Mouse (Mus musculus) lung, embryonic 16.5 days (tissue): Measurements from ENCODE around the gene Rasl10b. TPM values are rescaled to one million over a fixed set of nuclear protein-coding genes. Genes with fewer than 3 reads are reported as not detected.

ENCODE experiments used
- ATAC-seq: fragments of 200-750 bp; cut with Nextera tagmentation; 2 replicates; pipeline ENCODE4 v1.8.0; 2017; ENCODE audit warnings: low read depth, mild to moderate bottlenecking, moderate library complexity
- H3K27ac ChIP-seq: fragments of 300-500 bp; sonication (generic); 2 replicates; pipeline ENCODE4 v1.5.1; 2014; ENCODE audit warnings: mild to moderate bottlenecking, control low read depth, low read length
- H3K27me3 ChIP-seq: fragments of 300-500 bp; sonication (generic); 2 replicates; pipeline ENCODE4 v1.6.1; 2014; ENCODE audit warnings: low read depth, low read length, mixed read lengths; ENCODE audit not compliant: control insufficient read depth, insufficient read depth
- H3K36me3 ChIP-seq: fragments of 300-500 bp; sonication (generic); 2 replicates; pipeline ENCODE4 v1.6.1; 2014; ENCODE audit warnings: low read length; ENCODE audit not compliant: control insufficient read depth, insufficient read depth
- H3K4me1 ChIP-seq: fragments of 300-500 bp; sonication (generic); replicated peaks from 2 replicates; pipeline ENCODE4 v1.6.1; 2014; ENCODE audit warnings: low read length, mixed read lengths; ENCODE audit not compliant: control insufficient read depth, insufficient read depth
- H3K4me2 ChIP-seq: fragments of 300-500 bp; sonication (generic); 2 replicates; pipeline ENCODE4 v1.6.1; 2014; ENCODE audit warnings: low read depth, low read length, control low read depth
- H3K4me3 ChIP-seq: fragments of 300-500 bp; sonication (generic); 2 replicates; pipeline ENCODE4 v1.5.1; 2014; ENCODE audit warnings: mild to moderate bottlenecking, low read length, control low read depth
- H3K9ac ChIP-seq: fragments of 300-500 bp; sonication (generic); 2 replicates; pipeline ENCODE4 v1.6.1; 2014; ENCODE audit warnings: low read length, control low read depth
- H3K9me3 ChIP-seq: fragments of 300-500 bp; sonication (generic); 2 replicates; pipeline ENCODE4 v1.6.1; 2016; ENCODE audit warnings: low read length; ENCODE audit not compliant: control insufficient read depth
- WGBS: fragments of 180-500 bp; shearing (Covaris S2); extraction: QIAGEN DNeasy Blood & Tissue Kit; methylation state at CpG from one replicate; pipeline ENCODE4 v1.1.7; 2014; 5-methylcytosine and 5-hydroxymethylcytosine counted together
- polyA plus RNA-seq: library from polyadenylated mRNA; unstranded; fragments of >200 nt; fragmentation: Nextera tagmentation; extraction: Ambion mirVana; gene quantifications from 2 replicates; pipeline ENCODE4 v1.2.1, GENCODE M21; 2015

Gene Rasl10b
- 0.41 and 0.62 TPM in 2 replicates for polyA plus RNA-seq

DNA sequence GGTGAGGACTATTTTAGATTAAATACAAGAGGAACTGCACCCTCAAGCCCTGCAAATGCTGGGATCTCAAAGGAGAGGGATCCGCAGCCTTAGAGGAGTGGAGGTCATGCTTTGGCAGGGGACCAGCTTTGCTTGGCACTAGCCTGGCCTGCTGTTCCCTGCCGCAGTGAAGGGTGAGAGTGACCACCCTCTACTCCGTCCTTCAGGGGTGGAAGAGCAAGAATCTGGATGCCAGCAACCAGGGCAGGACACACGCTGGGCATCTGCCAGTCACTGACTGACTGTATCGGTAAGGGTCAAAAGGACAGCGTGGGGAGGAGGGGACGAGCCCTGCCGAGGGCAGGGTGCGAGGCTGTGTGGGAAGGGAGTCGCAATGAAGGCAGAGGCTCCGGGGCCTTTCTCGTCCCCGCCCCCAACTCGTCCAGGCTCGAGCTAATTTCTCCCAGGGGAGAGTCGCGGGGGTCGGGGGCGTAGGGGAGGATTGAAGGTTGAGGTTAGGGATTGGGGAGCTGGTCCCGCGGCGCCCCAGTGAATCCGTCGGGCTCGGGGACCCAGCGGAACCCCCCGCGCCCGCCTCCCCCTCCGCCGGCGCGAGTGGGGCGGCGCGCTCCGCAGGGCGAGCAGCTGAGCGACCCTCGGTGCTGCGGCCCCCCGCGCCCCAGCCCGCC, at the start of gene Rasl10b:
Rasl10b (plus strand) TSS at position 51 of the 668 bp plus-strand sequence.
- ATAC-seq = peak; percentile 66
- WGBS = under 1% methylated on average over 33 of the region's 44 CpGs

DNA sequence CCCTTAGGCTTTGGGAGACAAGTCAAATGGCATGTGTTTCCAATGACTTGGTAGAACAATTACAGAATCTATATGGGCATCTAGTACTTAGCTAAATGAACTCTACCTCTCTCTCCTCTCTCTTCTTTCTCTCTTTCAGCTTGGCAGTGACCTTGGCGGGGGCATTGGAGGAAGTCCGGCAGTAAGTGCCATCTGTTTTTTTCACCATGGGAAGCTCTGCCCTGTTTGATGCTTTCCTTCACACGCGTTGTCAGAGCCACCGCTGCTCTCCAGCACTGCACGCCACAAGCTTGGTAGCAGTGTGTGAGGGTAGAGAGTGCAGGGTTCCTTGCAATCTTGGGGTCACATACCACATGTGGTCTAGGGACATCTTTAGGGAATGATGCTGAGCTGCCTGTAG, 44.3 kb upstream of the Rasl10b start:
- no peak overlapping the region for H3K4me2 ChIP-seq
- peaks cover 20% of the 10 kb centered on the region for H3K36me3 ChIP-seq
- no peak overlapping the region for H3K4me3 ChIP-seq
- no peaks in the 10 kb centered on the region for H3K27me3 ChIP-seq
- no peak overlapping the region for H3K9ac ChIP-seq
- ATAC-seq = no peak
- H3K9me3 ChIP-seq = no peaks in the 10 kb centered on the region
- no peaks in the 10 kb centered on the region for H3K4me1 ChIP-seq
- WGBS = 87% methylated on average over 6 of the region's 6 CpGs
- no peak overlapping the region for H3K27ac ChIP-seq

More for the DNA sequence above, at the start of gene Rasl10b:
- Histone ChIP-seq H3K36me3 (no peaks in the 10 kb centered on the region), H3K27me3 (peaks cover 2% of the 10 kb centered on the region; the same call in 1 of the 2 replicates), H3K27ac (no peak within 1 kb of the TSS), H3K4me3 (peak within 1 kb of the TSS; percentile 72), H3K4me2 (peak within 1 kb of the TSS; percentile 99), H3K9me3 (no peaks in the 10 kb centered on the region), H3K4me1 (0 out of 2 replicates have a peak, but pooled peaks cover 7% of the 10 kb centered on the region), H3K9ac (peak within 1 kb of the TSS; percentile 69)

DNA sequence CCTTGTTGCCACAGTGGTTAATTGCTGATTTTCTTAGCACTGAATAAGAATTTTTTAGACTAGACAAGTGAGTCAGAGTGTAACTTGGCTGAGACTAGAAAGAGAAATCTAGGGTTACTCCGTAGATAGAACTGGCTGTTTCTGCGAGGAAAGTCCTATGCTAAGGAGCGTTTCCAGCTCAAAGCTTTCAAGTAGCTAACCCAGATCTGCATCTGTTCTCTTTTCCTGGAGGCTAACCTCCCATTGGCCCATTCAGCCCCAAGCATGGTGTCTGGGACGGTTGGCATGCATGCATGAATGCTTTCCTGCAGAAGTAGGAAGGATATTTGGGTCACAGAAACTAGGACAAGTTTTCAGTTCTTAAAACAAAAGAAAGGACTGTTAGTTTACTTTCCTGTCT, 37.7 kb upstream of the Rasl10b start:
- Histone ChIP-seq H3K27ac (no peak overlapping the region), H3K9me3 (no peaks in the 10 kb centered on the region), H3K36me3 (peaks cover 27% of the 10 kb centered on the region), H3K9ac (no peak overlapping the region), H3K27me3 (no peaks in the 10 kb centered on the region), H3K4me1 (no peaks in the 10 kb centered on the region), H3K4me2 (no peak overlapping the region), H3K4me3 (no peak overlapping the region)
- WGBS = 88% methylated on average over 4 of the region's 4 CpGs
- no peak for ATAC-seq

DNA sequence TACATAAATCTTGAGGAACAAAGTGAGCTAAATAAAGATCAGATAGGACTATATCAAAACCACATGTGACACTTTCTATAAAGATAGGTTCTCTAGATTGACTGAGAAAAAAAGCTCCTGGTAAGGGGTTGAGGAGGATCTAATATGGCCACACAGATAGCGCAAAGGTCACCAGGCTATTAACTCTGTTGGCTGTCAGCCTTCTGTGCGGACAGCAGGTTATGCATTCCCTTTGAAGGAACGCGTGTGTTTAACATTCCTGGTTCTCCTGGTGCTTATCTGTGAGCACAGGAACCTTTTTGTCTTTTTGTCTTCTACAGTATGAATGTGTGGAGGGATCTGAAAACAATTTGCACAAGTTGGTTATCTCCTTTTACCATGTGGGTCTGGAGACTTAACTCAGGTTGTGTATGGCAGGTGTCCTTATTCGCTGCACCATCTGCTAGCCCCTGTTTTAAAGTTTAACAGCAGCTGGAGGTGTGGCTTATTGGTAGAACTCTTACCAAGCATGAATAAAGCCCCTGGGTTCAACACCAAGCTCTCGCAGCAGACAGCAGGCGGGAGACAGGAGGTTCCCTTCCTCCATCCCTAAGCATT, 29.1 kb upstream of the Rasl10b start:
- WGBS = 63% methylated on average over 7 of the region's 7 CpGs
- Histone ChIP-seq H3K4me1 (no peaks in the 10 kb centered on the region), H3K36me3 (0 out of 2 replicates have a peak, but pooled peaks cover 8% of the 10 kb centered on the region), H3K27me3 (no peaks in the 10 kb centered on the region), H3K9ac (no peak overlapping the region), H3K4me3 (no peak overlapping the region), H3K9me3 (no peaks in the 10 kb centered on the region), H3K4me2 (no peak overlapping the region), H3K27ac (no peak overlapping the region)
- ATAC-seq = no peak

DNA sequence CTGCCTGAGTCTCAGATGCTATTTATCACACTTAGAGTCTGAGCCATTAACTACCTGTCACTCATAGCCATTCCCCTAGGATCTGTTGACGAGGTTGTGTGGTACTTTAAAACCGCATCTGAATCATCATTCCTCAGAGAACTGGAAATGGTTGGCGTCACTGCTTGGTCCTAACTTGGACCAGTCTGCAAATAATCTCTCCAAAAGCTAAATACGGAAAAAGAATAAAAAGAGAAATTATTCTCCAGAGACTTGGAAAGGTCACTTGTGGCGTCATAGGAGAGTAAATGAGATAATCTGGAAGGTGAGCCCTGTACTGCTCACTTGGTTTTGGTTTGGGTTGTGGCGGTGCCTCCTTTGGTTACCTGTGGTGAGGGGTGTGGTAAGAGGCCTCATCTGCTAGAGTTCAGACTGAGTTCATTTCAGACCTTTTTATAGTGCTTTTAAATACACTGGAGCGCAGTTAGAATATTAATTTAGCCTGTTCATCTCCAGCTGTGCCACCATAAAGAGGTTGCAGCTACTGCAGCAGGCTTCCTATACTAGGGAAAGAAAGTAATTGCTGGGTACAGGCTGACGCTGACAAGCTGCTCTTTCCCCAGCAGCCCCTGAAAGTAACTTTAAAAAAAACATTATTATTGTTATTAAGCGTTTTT, 25.9 kb upstream of the Rasl10b start:
- no peak for ATAC-seq
- WGBS = 72% methylated on average over 9 of the region's 9 CpGs

DNA sequence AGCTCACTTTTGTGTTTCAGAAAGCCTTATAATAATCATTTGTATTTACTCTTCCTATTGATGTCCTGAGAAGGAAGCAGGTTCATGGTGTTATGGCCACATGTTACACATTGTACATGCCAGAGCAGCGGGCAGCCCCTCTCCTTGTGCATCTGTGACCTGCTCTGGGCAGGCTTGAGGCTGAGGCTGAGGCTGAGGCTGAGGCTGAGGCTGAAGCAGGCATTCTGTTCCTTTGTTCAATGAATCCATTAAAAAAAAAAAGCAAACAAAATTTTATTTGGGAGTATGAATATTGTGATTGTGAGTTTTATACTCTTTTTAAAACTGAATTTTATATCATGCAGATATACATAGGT, 25.4 kb upstream of the Rasl10b start:
- Histone ChIP-seq H3K27me3 (no peaks in the 10 kb centered on the region), H3K4me1 (no peaks in the 10 kb centered on the region), H3K27ac (no peak overlapping the region), H3K4me2 (no peak overlapping the region), H3K36me3 (peaks cover 7% of the 10 kb centered on the region; the same call in 1 of the 2 replicates), H3K9me3 (no peaks in the 10 kb centered on the region), H3K4me3 (no peak overlapping the region), H3K9ac (no peak overlapping the region)
- no peak for ATAC-seq
- WGBS = 96% methylated on average over 1 of the region's 1 CpGs

More for the DNA sequence above, 25.9 kb upstream of the Rasl10b start:
- Histone ChIP-seq H3K4me1 (no peaks in the 10 kb centered on the region), H3K9ac (no peak overlapping the region), H3K27ac (no peak overlapping the region), H3K36me3 (0 out of 2 replicates have a peak, but pooled peaks cover 4% of the 10 kb centered on the region), H3K27me3 (no peaks in the 10 kb centered on the region), H3K4me3 (no peak overlapping the region), H3K4me2 (no peak overlapping the region), H3K9me3 (no peaks in the 10 kb centered on the region)

DNA sequence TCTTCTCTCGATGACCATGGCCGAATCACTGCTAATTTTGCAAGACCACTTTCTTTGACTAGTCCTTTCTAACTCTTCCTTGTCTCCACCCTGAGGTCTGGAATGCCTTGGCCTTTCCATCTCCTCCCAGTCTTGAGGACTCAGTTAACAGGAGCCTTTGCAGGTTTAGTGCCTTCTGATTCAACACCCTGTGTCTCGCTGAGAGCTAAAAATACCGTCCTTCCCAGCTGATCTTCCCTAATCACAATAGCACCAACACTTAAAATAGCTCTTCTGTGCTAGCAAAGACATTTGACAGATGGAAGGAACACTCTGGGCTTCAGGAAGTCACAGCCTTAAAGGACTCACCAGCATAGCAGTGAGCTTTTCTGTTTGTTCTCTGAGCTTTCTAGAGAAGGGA, 15.9 kb upstream of the Rasl10b start:
- Histone ChIP-seq H3K9me3 (no peaks in the 10 kb centered on the region), H3K4me2 (no peak overlapping the region), H3K9ac (no peak overlapping the region), H3K27me3 (no peaks in the 10 kb centered on the region), H3K27ac (no peak overlapping the region), H3K4me3 (no peak overlapping the region), H3K4me1 (no peaks in the 10 kb centered on the region), H3K36me3 (peaks cover 13% of the 10 kb centered on the region; the same call in 1 of the 2 replicates)
- no peak for ATAC-seq
- 86% methylated on average over 4 of the region's 4 CpGs for WGBS

DNA sequence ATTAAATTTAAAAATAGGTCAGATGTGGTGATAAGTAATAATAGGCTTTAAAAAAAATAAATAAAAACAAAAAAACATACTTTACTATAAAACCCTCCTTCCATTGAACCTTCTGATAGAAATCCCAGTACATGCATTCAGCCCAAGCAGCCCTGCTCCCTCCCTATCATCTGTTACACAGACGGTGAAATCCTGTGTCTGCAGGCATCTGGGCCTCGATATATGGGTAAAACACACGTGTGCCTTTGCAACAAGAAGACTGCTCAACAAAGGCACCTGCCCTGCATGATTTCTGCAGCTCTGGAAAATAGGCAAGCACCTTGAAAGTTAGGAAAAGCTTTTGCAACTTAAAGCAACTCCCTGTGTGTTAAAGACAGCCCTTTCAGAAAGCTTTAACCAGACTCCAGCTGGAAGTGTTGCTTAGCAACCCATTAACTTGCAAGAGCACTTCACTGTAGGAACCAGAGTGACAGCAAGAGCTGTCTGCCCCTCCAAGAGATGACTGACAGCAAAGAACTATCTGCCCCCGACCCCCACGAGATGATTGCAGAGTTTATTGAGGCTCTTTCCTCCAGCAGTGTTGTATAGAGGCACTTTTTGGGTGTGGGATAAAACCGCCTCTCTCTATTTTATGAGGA, 14.0 kb upstream of the Rasl10b start:
- Histone ChIP-seq H3K27ac (no peak overlapping the region), H3K4me1 (no peaks in the 10 kb centered on the region), H3K4me3 (no peak overlapping the region), H3K27me3 (no peaks in the 10 kb centered on the region), H3K9ac (no peak overlapping the region), H3K4me2 (no peak overlapping the region), H3K9me3 (no peaks in the 10 kb centered on the region), H3K36me3 (peaks cover 16% of the 10 kb centered on the region)
- no peak for ATAC-seq
- whole genome bisulfite sequencing = 46% methylated on average over 6 of the region's 6 CpGs

DNA sequence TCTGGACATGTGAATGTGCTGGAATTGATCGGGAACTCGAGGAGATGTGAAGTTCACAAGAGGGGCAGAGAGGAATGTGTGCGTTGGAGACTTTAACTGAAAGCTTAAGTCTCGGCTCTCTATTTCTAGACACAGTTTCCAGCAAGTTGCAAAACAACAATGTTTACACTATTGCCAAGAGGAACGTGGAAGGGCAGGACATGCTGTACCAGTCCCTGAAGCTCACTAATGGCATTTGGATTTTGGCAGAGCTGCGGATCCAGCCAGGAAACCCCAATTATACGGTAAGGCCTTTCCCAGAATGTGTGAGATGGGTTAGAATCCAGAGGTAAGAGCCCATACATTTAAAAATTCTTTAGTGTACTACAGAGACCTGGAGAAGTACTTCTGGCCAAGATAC, 11.3 kb upstream of the Rasl10b start:
- no peak overlapping the region for H3K4me2 ChIP-seq
- no peak for ATAC-seq

More for the DNA sequence above, 11.3 kb upstream of the Rasl10b start:
- peaks cover 14% of the 10 kb centered on the region for H3K36me3 ChIP-seq
- no peak overlapping the region for H3K4me3 ChIP-seq
- no peak overlapping the region for H3K9ac ChIP-seq
- WGBS = 78% methylated on average over 7 of the region's 7 CpGs
- H3K27me3 ChIP-seq = no peaks in the 10 kb centered on the region
- no peak overlapping the region for H3K27ac ChIP-seq
- no peaks in the 10 kb centered on the region for H3K4me1 ChIP-seq
- no peaks in the 10 kb centered on the region for H3K9me3 ChIP-seq
